Mouse (Mus musculus) spleen, adult 18-20 months (tissue): ENCODE data around the gene Spock1.

Source experiments
- DNase-seq, 2 experiments: peaks; one replicate each; pipeline ENCODE4 v3.0.0; 2022; ENCODE audit warnings: mixed read lengths in 2 of 2

The Spock1 gene

DNA sequence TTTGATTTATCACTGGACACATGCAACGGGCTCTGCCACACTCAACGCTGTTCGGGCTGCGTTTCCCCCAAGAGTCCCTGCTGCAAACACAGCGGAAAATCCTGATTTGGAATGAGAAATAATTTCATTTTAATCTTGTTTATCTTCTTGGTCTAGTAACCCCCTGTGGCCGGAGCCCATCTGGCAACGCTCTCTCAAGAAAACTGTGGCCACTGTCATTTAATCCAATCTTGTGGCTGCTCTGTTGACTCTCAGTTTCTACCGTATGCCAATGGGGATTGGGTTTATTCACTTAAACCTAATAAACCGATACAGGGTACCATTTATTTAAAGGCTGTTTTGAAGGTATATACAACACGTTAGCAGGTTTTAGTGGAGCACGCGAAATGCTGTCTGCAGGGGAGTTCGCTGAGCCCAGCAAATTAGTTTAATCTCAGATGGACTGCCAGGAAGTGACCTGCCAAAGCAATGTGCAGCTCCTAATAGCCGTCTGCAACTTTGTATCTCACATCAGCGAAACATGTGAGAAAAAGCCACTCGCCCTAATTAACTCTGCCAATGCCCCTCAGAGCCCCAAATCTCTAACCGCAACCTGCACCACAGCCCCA lies 185.7 kb downstream of the Spock1 start:
- no peak for DNase-seq

DNA sequence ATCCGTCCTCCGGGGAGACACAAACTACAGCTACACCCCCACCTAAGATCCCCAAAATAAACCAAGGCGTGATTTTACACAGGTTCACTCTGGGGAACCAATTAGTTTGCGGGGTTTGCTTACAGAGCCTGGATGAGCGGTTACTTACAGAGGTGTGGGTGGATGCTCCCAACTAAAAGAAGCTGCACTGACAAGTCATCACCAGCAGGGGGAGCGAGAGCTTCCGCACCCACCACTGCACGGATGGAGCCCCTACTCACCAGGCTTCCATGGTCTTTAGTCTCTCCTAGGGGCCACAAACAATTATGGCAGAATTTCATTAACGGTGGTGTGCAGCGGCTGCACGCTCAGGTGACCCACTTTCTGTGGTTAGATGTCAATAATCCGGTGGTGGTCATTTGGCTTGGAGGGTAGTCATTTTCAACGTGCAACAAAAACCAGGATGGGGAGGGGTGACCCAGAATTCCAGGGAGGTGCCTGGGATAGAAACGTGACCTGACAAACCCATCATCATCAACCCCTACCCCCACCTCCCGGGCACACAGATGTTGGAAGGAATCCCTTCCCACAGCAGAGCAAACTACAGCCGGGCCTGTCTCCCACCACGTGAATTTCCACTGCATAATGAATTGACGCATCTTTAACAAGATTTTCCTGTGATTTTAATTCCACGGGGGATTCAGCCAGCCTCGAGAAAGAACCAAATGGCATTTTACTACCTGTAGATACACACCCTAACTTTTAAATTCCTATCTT lies 186.4 kb downstream of the Spock1 start:
- no peak for DNase-seq

DNA sequence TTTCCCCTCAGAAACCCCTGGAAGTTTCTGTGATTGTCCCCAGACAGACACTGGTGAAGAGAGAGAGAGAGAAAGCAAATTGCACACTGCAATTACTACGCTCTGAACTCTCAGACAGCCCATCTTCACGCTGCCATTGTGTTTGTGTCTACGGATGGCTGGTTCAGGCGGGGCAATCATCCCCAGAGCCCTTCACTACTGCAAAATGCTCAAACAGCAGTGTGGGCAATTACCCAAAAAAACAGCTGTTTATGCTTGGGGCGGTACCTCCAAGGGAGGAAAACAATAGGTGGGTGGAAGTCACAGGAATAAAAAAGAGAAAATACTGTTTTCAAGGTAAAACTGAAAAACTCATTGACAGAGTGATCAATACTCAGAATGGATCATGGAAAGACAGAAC lies 190.0 kb downstream of the Spock1 start:
- no peak for DNase-seq

DNA sequence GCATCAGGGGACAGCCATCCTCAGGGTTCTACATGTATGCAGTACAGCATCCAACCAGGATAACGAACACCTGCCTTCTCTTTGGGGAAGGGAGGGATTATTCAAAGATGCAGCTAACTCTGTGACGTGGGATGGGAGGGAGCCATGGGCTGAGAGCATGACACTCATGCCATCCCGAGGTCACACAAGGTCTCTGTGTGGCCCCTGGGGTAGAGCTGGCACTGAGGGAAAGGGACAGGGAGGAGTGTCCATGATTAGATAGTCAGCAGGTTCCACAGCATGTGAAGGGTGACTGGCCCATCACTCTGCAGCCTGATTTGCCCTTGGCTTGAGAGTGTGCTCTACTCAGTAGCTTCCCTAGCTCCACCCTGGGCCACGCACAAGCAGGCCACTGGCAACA lies 195.2 kb downstream of the Spock1 start:
- DNase-seq, result no peak

DNA sequence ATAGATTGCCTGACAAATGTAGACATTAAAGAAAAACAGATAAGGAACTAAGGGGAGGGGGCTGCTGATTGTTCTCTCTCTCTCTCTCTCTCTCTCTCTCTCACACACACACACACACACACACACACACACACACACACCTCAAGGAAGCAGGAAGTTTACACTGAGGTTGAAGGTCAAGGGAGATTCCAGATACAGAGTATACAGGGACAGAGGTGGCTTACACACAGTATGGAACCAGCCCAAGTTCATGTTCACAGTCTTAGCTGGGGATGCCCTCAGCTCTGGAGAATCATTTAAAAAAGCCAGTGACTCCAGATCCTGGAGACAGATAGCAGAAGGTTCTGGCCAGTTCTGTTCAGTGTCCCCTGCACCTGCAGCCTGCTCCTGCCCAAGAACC lies 199.7 kb downstream of the Spock1 start:
- DNase-seq, result no peak

DNA sequence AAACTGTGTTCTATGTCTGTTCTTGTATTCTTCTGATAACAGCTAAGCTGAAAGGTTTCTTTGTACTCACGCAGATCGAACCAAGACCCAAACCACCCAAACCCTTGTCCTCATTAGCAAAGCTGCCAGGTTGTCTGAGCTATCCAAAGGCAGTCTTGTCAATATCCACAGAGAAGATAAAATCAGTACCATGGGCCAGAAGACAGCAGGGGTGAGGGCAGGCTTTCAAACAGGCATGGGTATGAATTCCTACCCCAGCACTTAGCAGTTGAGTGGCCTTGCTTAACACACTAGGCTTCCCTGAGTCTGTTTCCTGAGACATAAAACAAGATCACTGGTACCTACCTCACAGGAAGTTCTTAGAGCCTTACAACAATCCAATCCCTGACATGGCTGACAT lies 205.2 kb downstream of the Spock1 start:
- no peak for DNase-seq

DNA sequence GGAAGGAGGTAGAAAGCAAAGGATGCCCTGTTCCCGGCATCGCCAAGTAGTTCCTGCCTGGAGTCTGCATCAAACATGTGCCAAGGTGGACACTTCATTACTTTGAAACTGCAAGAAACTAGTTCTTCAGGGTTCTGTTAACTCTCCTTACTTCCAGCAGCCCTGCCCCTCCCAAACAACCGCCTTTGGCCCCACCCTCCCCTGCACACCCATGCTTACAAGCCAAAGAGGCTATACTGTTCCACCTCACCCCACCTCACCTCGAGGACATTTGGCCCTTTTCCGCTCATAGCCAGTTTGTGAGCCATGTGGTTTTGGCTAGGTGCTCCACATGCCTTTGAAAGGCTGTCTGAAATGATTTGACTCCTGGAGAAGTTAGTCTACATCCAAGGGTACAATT lies 211.4 kb downstream of the Spock1 start:
- no peak for DNase-seq

DNA sequence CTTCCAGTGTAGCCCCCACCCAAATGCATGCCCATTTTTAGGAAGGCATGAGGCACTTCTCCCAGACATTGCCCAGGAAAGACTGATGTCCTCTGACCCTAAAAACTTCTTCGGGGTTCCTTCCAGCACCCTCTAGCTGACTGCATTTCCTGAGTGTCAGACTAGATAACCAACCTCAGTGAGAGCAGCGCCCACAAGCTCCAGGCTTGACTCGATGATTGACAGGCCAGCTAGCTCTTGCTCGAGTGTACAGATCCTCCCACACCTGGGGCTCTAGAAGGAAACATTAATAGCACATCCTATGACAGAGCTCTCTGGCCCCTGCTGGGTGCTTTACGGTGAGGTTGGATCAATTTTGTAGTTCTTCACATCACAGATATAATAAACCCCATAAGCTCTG lies 219.2 kb downstream of the Spock1 start:
- no peak for DNase-seq

DNA sequence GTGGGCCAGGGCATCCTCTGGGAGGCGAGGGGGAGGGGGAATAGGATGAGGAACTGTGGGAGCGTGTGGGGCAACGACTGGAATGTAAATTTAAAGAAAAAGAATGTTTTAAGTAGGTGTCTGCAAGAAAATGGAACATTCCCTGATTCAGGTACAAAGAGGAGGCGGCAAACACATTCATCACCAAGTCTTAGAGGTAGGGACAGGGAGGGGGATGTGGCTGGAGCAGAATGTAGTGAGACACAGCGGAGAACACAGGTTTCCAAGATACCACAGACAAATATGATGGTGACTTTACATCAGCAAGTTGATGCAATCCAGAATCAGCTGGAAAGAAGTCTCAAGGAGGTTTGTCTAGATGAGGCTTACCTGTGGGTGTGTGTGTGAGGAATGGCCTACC lies 221.7 kb downstream of the Spock1 start:
- DNase-seq, result no peak

DNA sequence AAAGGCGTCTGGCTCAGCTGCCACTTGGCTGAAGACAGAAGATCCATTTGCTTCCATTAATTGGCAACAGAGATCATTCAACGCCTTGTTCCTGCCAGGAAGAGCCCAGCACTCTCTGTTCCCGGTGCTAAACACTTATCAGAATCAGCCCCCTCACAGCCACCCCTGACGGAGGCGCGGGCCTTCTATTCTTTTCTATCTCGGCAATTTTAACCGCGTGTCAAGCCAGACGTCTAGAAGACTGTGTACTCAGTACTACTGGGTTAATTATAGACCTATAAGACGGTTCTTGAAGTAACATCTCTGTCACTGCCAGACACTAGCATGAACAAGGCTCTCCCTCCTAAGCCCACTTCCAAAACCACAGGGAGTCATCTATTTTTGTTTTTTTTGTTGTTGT lies 222.9 kb downstream of the Spock1 start:
- DNase-seq, result no peak

DNA sequence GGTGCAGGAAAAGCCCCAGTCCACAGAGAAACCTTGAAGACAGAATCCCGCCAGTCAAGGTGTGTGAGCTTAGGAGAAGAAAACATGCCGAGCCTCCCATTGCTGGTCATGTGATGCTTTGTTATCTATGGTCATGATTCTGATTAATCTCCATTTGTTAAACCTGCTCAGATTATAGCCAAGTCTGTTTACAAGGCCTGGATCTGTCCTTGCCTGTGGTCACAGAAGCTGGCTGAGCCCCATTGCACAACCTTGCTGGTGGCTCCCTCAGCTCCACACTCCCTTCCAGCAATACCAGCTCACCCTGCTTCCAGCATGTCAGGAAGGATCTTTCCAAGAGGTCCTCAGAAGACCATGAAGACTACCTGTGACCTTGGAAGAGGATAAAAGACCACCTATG lies 228.5 kb downstream of the Spock1 start:
- no peak for DNase-seq

DNA sequence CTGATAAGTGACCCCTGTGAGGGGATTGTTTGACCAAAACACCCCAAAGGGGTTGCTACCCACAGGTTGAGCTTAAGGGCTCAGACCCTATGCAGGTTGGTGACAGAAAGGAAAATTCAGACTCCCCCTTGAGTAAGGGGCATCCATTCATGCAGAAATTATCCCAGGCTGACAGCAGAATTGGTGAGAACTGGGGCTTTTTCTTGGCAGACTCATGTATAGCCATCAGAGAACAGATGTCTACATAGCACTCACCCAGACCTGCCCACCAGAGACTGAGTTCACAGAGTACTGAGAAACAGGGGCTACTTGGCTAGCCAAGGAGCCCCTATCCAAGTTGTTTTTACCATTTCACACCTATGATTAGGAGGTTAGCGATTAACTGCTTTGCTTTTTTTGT lies 231.3 kb downstream of the Spock1 start:
- DNase-seq, result no peak

DNA sequence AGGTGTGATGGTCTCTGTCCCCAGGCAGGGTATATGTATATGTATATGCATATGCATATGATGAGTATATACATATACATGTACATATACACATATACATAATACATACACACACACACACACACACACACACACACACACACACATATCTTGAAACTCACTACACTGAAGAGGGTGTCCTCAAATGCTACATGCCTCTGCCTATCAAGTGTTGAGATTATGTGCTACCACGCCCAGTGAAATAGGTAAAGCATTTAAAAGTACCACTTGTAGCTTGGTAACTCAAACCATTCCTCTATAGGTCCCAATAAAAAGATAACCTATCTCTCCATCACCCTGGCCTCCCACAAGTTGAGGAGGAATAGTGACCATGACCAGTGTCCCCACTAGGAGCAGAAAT lies 234.7 kb downstream of the Spock1 start:
- no peak for DNase-seq

DNA sequence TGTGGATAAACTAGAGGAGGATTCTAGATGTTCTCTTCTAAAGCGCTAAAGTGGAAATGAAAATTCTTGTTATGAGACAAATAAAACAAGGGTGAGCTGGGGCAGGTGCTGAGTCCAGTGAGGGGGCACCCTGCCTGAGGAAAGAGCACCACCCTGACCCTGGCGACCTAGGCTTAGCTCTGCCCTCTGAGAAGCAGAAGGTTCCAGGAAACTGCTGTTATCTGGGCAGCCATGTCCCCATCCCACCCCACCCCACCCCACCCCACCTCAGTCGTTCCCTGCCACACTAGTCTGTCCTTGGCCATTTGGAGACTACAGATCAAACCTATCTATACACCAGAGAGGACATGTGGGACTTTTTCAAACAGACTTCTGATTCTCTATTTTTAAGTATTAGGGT lies 235.4 kb downstream of the Spock1 start:
- DNase-seq, result no peak

DNA sequence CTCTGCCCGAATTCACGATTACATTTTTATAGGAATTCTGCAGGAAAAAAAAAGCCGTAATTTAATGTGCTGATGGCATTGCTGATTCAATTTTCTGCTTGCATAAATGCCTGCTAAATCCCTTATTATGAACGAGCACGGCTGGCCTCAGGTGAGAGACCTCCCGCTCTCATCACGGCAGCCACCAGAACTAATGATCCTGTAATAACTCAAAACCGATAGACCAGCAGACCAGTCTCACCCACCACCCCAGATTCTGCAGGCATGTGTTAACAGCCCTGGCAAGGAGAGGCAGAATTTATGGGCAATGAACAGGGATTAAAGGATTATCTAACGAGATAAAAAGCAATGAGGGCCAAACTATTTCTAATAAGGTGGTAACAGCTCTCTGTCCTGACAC lies 236.2 kb downstream of the Spock1 start:
- DNase-seq, result no peak

DNA sequence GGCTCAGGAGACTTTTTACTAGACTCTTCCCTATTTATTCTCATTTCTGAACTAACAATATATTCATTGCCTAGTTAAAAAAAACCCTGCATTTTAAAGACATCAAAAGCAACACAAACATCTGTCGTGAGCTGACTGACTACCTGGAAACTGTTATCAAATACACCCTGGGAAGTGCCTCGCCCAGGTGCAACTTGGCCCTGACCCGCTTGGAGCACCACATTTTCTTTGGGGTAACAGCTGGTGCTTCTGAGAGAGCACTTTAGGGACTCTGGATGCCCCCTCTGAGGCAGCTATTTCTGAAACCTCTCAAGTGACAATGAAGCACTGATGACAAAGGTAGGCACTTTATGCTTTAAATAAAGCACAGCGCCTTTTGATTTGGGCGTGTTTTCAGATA lies 236.8 kb downstream of the Spock1 start:
- DNase-seq, result no peak

DNA sequence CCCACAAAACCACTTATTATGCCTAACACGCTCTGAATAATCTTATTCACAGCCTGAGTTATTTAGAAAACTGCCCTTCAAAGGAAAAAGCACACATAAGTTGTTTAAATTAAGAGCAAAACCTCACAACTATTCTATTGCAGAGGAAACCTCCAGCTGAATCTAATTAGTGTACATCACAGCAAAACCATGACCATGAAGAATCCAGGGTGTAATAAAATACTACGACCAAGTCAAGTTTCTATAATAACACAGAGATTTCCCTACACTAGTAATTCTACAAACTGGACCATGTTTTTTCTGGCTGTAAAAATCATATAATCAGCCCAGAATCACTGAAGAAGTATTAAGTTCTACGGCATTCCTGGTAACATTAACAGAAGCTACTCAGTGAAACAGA lies 240.5 kb downstream of the Spock1 start:
- DNase-seq, result no peak

DNA sequence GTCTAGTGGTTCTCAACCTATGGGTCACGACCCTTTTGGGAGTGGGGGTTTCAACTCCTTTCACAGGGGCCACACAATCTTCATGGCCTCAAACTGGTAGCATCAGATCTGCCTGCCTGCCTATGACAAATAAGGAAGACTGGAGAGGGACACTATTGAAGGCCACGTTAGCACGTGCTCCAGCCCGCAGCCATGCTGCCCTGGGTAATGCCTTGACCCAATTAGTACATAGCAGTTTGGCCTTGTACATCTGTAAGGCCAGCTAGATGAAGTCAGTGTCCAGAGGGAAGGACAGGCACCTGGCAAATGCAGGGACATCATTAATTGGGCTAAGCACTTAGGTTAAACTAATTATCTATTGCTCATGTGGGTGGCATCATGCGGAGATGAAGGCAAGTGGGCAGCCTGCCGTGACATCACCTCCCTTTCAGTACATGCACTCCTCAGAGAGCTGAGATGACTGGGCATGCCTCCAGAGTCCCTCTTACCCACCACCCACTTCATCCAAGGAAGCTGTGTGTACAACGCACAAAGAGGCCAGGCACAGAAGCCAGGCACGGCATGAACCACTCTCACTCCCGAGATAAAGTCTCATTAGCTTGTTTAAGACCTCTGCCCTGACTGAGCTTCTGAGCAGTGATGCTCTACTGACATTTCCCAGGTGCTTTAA lies 241.8 kb downstream of the Spock1 start:
- no peak for DNase-seq

DNA sequence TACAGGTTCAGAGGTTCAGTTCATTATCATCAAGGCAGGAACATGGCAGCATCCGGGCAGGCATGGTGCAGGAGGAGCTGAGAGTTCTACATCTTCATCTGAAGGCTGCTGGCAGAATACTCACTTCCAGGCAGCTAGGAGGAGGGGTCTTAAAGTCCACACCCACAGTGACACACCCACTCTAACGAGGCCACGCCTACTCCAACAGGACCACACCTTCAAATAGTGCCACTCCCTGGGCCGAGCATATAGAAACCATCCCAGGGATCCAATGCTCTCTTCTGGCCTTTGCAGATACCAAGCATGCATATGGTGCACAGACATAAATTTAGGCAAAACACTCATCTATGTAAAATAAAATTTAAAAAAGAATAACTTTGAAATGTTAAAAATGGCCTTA lies 245.6 kb downstream of the Spock1 start:
- DNase-seq, result no peak

DNA sequence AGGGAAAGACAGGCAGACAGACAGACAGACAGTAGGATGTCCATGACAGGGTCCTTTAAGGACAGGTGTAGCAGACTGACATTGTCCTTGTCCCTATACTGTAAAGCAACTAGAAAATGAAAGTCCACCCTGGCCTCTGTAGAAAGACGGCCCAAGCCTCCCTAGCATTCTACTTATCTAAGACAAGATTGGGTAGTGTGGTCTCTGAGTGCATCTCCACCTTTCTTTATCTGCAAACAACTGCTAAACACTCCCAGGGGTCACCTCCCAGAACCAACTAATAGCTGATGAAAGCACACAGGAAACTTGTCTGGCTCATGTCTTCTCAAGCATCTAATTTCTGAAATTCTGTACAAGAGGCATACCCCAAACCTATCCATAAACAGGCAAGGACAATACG lies 247.6 kb downstream of the Spock1 start:
- no peak for DNase-seq

DNA sequence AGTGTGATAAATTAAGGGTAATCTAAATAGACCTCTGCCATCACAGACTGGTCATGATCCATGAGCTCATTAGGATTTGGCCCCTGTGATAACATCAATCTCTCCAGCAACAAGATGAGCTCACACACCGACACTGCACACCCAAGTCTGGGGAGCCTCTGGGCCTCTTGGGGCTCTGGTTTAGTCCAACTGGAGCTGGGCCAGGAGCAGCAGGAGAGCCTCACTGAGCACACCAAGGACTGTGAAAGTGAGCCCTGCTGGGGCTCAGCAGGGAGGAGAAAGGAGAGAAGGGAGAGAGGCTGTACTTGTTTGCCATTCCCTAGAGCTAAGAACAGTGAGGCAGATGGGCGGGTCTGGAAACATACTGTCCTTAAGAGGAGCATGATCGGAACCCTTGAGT lies 248.3 kb downstream of the Spock1 start:
- DNase-seq, result no peak

DNA sequence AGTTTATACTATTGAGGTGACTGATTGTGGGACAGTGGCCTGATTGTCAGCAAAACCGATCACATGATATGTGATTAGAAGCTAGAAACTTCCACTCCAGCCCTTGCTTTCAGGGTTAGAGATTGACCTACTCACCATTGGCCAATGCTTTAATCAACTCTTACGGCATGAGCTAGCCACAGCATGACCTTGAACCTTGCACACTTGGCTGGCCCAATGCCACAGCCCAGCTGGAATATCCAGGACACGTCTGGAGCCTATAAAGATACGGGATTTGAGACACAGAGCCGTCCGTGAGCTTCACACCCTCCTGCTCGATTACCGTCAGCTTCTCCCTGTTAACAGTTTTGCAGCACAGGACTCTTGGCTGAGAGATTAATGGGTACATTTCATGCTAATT lies 251.5 kb downstream of the Spock1 start:
- no peak for DNase-seq

DNA sequence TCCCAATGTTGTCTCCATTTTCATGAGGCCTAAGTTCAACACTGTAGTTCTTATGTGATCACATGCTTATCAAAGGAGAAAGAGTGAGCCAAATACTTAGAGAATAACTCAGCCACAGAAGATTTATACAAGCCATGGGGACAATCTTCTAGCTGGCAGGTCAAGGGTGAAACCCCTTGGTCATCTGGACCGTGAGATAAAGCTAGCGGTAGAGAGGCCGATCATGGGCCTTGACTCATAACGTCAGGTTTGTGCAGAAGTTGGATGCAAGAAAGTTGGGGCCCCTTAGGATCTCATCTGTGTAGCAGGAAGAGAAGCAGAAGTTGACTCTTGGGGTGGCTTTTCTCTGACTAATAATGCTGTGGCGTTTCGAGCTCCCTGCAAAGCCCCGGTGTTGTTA lies 253.8 kb downstream of the Spock1 start:
- DNase-seq, result no peak

DNA sequence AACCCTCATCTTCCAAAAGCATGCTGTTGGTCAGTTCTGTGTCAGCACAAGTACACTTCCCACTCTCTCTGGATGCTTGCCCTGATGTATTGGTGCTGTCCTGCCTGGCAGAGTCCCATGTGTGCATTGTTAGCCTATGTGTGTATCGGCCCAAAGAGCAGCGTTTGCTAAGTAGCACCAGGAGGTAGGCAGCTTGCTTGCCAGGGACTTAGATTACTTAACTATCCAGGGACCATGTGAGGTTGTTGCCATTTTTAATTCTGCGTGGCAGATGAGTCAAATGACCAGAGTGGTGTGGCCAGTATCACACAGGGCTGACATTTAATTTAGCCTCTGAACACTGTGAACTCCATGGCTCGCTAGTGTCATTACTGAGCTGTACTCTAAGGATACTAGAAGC lies 256.9 kb downstream of the Spock1 start:
- DNase-seq, result no peak

DNA sequence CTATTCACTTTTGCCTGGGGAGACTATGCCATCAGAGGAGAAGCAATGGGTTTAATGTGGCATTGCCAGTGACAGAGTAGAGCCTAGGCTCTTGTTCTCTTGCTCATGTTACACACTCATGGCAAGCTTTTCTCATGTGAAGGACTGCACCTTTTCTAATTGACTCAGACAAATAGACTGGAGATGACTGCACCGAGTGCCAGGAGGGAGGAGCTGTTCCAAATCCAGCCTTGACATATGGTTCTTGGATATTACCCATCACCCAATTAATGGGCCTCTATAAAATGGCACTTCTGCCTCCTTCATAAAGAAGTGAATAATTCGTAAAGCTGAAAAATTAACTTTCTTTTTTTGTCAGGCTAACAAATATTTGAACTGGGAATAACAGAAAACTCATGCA lies 259.3 kb downstream of the Spock1 start:
- DNase-seq, result no peak
